Mouse (Mus musculus): ENCODE measurements around the gene Gm49380.

Gm49380 gene

GRCm38 (mm10) chr9:44113105-44113789, at the start of gene Gm49380, which contains the start of gene Rnf26:
Gm49380 (minus strand) TSS chr9:44113500.
Rnf26 (minus strand) TSS chr9:44113517.
- DNase-seq (ENCODE audit: low read depth, low spot score), result peak; percentile 98

- DNase-seq (ENCODE audit: low read depth, low spot score), result no peak
Measured at GRCm38 (mm10) chr9:44159886-44160285, 46.6 kb upstream of the Gm49380 start.

GRCm38 (mm10) chr9:44147290-44147689, 34.0 kb upstream of the Gm49380 start:
- DNase-seq (ENCODE audit: low read depth, low spot score), result no peak

GRCm38 (mm10) chr9:44144718-44145060, 31.4 kb upstream of the Gm49380 start:
- DNase-seq (ENCODE audit: low read depth, low spot score), result no peak

GRCm38 (mm10) chr9:44144023-44144717, 30.9 kb upstream of the Gm49380 start:
- DNase-seq (ENCODE audit: low read depth, low spot score), result no peak

- DNase-seq (ENCODE audit: low read depth, low spot score), result no peak
Measured at GRCm38 (mm10) chr9:44143421-44143820, 30.1 kb upstream of the Gm49380 start.

GRCm38 (mm10) chr9:44141951-44142350, 28.7 kb upstream of the Gm49380 start:
- no peak for DNase-seq (ENCODE audit: low read depth, low spot score)

- no peak for DNase-seq (ENCODE audit: low read depth, low spot score)
Measured at GRCm38 (mm10) chr9:44137846-44138245, 24.5 kb upstream of the Gm49380 start.

GRCm38 (mm10) chr9:44135731-44136411, 22.6 kb upstream of the Gm49380 start:
- DNase-seq (ENCODE audit: low read depth, low spot score), result no peak

- DNase-seq (ENCODE audit: low read depth, low spot score), result no peak
Measured at GRCm38 (mm10) chr9:44134851-44135730, 21.8 kb upstream of the Gm49380 start.

GRCm38 (mm10) chr9:44134101-44134850, 21.0 kb upstream of the Gm49380 start, which contains the start of gene Mcam:
Mcam (plus strand) TSS chr9:44134469.
- DNase-seq (ENCODE audit: low read depth, low spot score), result no peak

- DNase-seq (ENCODE audit: low read depth, low spot score), result no peak
Measured at GRCm38 (mm10) chr9:44133287-44133686, 20.0 kb upstream of the Gm49380 start.

GRCm38 (mm10) chr9:44132200-44132599, 18.9 kb upstream of the Gm49380 start:
- DNase-seq (ENCODE audit: low read depth, low spot score), result no peak

- DNase-seq (ENCODE audit: low read depth, low spot score), result no peak
Measured at GRCm38 (mm10) chr9:44131276-44131590, 17.9 kb upstream of the Gm49380 start.

- DNase-seq (ENCODE audit: low read depth, low spot score), result no peak
Measured at GRCm38 (mm10) chr9:44130581-44131275, 17.4 kb upstream of the Gm49380 start.

- peak; percentile 59 for DNase-seq (ENCODE audit: low read depth, low spot score)
Measured at GRCm38 (mm10) chr9:44130034-44130433, 16.7 kb upstream of the Gm49380 start.

- no peak for DNase-seq (ENCODE audit: low read depth, low spot score)
Measured at GRCm38 (mm10) chr9:44129633-44130032, 16.3 kb upstream of the Gm49380 start.

- DNase-seq (ENCODE audit: low read depth, low spot score), result no peak
Measured at GRCm38 (mm10) chr9:44127351-44127801, 14.1 kb upstream of the Gm49380 start.

GRCm38 (mm10) chr9:44126746-44127145, 13.4 kb upstream of the Gm49380 start:
- no peak for DNase-seq (ENCODE audit: low read depth, low spot score)

Data from forelimb bud, embryonic 11.5 days (tissue).